Comparison of ENCODE assay signal across 10 mouse cellular contexts in genomic region chr9:70168973-70169372, GRCm38 (mm10). TPM values are rescaled to one million over a fixed set of nuclear protein-coding genes. Genes with fewer than 3 reads are reported as not detected.
DNase-seq lines count a peak whose midpoint lies in the region; TF ChIP-seq lines count a peak whose summit lies in the region.
"Had no signal": no experiment of that assay in that cellular context is flagged by ENCODE, and none has a peak within 500 bp of the region (broad histone marks: within the 10 kb centered on the region; RNA-seq: fewer than 3 reads in every experiment).

No protein-coding gene starts in this region.

- H3K27ac ChIP-seq in cerebellum, adult 2 months (ENCODE audit: insufficient read depth, low read length): no peak overlapping the region

- H3K4me1 ChIP-seq in cerebellum, adult 2 months (ENCODE audit: control insufficient read depth, insufficient read depth, low read length): no peaks in the 10 kb centered on the region
- no peaks in the 10 kb centered on the region for H3K4me1 ChIP-seq in lung, adult 2 months (ENCODE audit: control insufficient read depth, insufficient read depth, low read length)

- no peak for DNase-seq in cerebellum, adult 2 months
- DNase-seq in cerebellum, adult 11 months: no peak
- DNase-seq in lung, adult 2 months: no peak
- no peak for DNase-seq in lung, postnatal 4 days
- peak; percentile 85 for DNase-seq in ZHBTc4 (ENCODE audit: low read depth, low spot score)
- DNase-seq in testis, postnatal 10 days (ENCODE audit: low spot score): peak; percentile 54
- no peak for DNase-seq in adrenal gland, adult (ENCODE audit: inconsistent age in 2 of 2, low spot score in 1 of 2)
- no peak for DNase-seq in frontal cortex, postnatal 14 days (ENCODE audit: low spot score in 2 of 2)
- DNase-seq: cerebellum, adult 18-20 months; heart, postnatal 36 days had no signal

- no peak overlapping the region for H3K4me3 ChIP-seq in cerebellum, adult 2 months (replicated peaks; ENCODE audit: insufficient read depth, low read depth, low read length)
- no peak overlapping the region for H3K4me3 ChIP-seq in lung, adult 2 months (replicated peaks; ENCODE audit: extremely low read depth, low read depth, low read length)

- no peak for TF ChIP-seq POLR2A in cerebellum, adult 2 months (IDR thresholded peaks at IDR 0.05; ENCODE audit: borderline replicate concordance, insufficient read depth, low read length)
- TF ChIP-seq POLR2A in lung, adult 2 months (IDR thresholded peaks at IDR 0.05; ENCODE audit: borderline replicate concordance, extremely low read depth, low read depth, low read length): no peak

- TF ChIP-seq CTCF in cerebellum, adult 2 months (IDR thresholded peaks at IDR 0.05; ENCODE audit: borderline replicate concordance, insufficient read depth, low read depth, low read length): peak; percentile 30; the same call in 1 of the 2 replicates
- TF ChIP-seq CTCF in lung, adult 2 months (IDR thresholded peaks at IDR 0.05; ENCODE audit: insufficient read depth, low read length): peak; percentile 59

- no peaks in the 10 kb centered on the region; the same call in 1 of the 2 replicates for H3K27me3 ChIP-seq in cerebellum, adult 2 months (ENCODE audit: control insufficient read depth, insufficient read depth, low read length)

- 85% methylated on average over 7 of the region's 7 CpGs for WGBS in cerebellum, adult 2 months
- WGBS in lung, adult 2 months: 73% methylated on average over 7 of the region's 7 CpGs

RNA-seq across cellular contexts. Expression of gene Fam81a, which starts 26.6 kb away (rescaled TPM):
- polyA plus RNA-seq in cerebellum, adult 2 months (2012; rRNA removed): 11.8 and 12.8 TPM in 2 replicates
- 1.2 and 2.2 TPM in 2 replicates for polyA plus RNA-seq in lung, adult 2 months (2012; rRNA removed)

RNA-seq across cellular contexts. Expression of gene Myo1e, which starts 38.2 kb away (rescaled TPM):
- 7.6 and 8.1 TPM in 2 replicates for polyA plus RNA-seq in cerebellum, adult 2 months (2012; rRNA removed)
- polyA plus RNA-seq in lung, adult 2 months (2012; rRNA removed): 13.7 and 21.2 TPM in 2 replicates

Comparison
In these comparisons a context has a peak if more than half of its experiments do, and no peak if none do; other contexts are left out.
1. DNase-seq: peak in ZHBTc4 (single experiment) and testis, postnatal 10 days (single experiment); none in cerebellum, adult 2 months (0 of 2), cerebellum, adult 11 months (single experiment), lung, adult 2 months (single experiment), lung, postnatal 4 days (0 of 2), adrenal gland, adult (0 of 2) and frontal cortex, postnatal 14 days (0 of 2).